Mouse (Mus musculus) neural tube, embryonic 15.5 days (tissue): ENCODE results near the gene Nipsnap3a. TPM values are rescaled to one million over a fixed set of nuclear protein-coding genes. Genes with fewer than 3 reads are reported as not detected.

ENCODE experiments used
- ATAC-seq: fragments of 200-750 bp; cut with Nextera tagmentation; 2 replicates; pipeline ENCODE4 v1.8.0; 2017; ENCODE audit warnings: mild to moderate bottlenecking, moderate TSS enrichment, moderate library complexity; ENCODE audit not compliant: low FRiP score
- H3K27ac ChIP-seq: fragments of 300-500 bp; sonication (generic); replicated peaks from 2 replicates; pipeline ENCODE4 v1.5.1; 2015; ENCODE audit warnings: mild to moderate bottlenecking, inconsistent platforms
- H3K27me3 ChIP-seq: fragments of 300-500 bp; sonication (generic); replicated peaks from 2 replicates; pipeline ENCODE4 v1.6.1; 2015; ENCODE audit warnings: inconsistent platforms
- H3K36me3 ChIP-seq: fragments of 300-500 bp; sonication (generic); 2 replicates; pipeline ENCODE4 v1.6.1; 2015; ENCODE audit warnings: inconsistent platforms
- H3K4me1 ChIP-seq: fragments of 300-500 bp; sonication (generic); 2 replicates; pipeline ENCODE4 v1.6.1; 2015; ENCODE audit warnings: inconsistent platforms
- H3K4me2 ChIP-seq: fragments of 300-500 bp; sonication (generic); 2 replicates; pipeline ENCODE4 v1.6.1; 2015; ENCODE audit warnings: inconsistent platforms, mild to moderate bottlenecking, moderate library complexity
- H3K4me3 ChIP-seq: fragments of 300-500 bp; sonication (generic); replicated peaks from 2 replicates; pipeline ENCODE4 v1.5.1; 2015; ENCODE audit warnings: mild to moderate bottlenecking, inconsistent platforms
- H3K9ac ChIP-seq: fragments of 300-500 bp; sonication (generic); replicated peaks from 2 replicates; pipeline ENCODE4 v1.6.1; 2015; ENCODE audit warnings: mild to moderate bottlenecking, inconsistent platforms
- H3K9me3 ChIP-seq: fragments of 300-500 bp; sonication (generic); replicated peaks from 2 replicates; pipeline ENCODE4 v1.6.1; 2016; ENCODE audit warnings: inconsistent platforms
- WGBS: fragments of 180-500 bp; shearing (Covaris S2); methylation state at CpG from one replicate; pipeline ENCODE4 v1.1.7; 2015; ENCODE audit warnings: mixed read lengths; 5-methylcytosine and 5-hydroxymethylcytosine counted together
- polyA plus RNA-seq: library from polyadenylated mRNA; unstranded; fragments of >200 nt; fragmentation: Nextera tagmentation; extraction: Ambion mirVana; gene quantifications from 2 replicates; pipeline ENCODE4 v1.2.1, GENCODE M21; 2015

Nipsnap3a gene
- polyA plus RNA-seq = not detected in 2 replicates

DNA sequence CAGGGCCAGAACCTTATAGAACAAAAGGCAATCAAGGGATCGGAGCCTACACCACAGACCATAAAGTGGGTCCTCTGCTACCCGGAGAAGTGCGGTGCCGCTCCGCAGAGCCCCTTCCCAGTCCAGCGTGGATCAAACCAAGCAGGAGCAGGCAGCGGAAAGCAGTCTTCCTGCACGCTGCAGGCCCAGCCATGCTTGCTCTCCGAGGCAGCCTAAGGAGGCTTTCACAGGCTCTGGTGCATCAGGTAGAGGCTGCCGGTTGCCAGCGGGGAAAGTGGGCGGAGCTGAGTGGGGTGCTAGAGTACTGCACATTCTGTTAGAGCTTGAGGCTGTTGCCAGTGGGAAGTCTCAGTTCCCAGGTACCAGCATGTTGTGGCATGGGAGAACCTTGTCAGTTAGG lies at the start of gene Nipsnap3a:
TSS of gene Nipsnap3a (plus strand) at position 25 of the 400 bp plus-strand sequence.
- Histone ChIP-seq H3K27ac (no peak within 1 kb of the TSS), H3K4me2 (peak within 1 kb of the TSS; percentile 43), H3K9ac (no peak within 1 kb of the TSS), H3K9me3 (no peaks in the 10 kb centered on the region), H3K4me3 (no peak within 1 kb of the TSS; the same call in 1 of the 2 replicates), H3K4me1 (peaks cover 4% of the 10 kb centered on the region; the same call in 1 of the 2 replicates), H3K36me3 (no peaks in the 10 kb centered on the region), H3K27me3 (no peaks in the 10 kb centered on the region)
- WGBS = 29% methylated on average over 12 of the region's 12 CpGs
- no peak for ATAC-seq

GRCm38 (mm10) chr4:52946665-52947064 lies 42.4 kb upstream of the Nipsnap3a start:
- ATAC-seq = no peak
- Histone ChIP-seq H3K9me3 (no peaks in the 10 kb centered on the region), H3K36me3 (no peaks in the 10 kb centered on the region), H3K27me3 (no peaks in the 10 kb centered on the region), H3K27ac (no peak overlapping the region), H3K9ac (no peak overlapping the region), H3K4me1 (no peaks in the 10 kb centered on the region), H3K4me3 (no peak overlapping the region), H3K4me2 (no peak overlapping the region)

- no peaks in the 10 kb centered on the region for H3K36me3 ChIP-seq
- H3K27me3 ChIP-seq = no peaks in the 10 kb centered on the region
- no peak overlapping the region for H3K4me2 ChIP-seq
- H3K9ac ChIP-seq = no peak overlapping the region
- no peaks in the 10 kb centered on the region for H3K4me1 ChIP-seq
- H3K27ac ChIP-seq = no peak overlapping the region
- ATAC-seq = no peak
- no peak overlapping the region for H3K4me3 ChIP-seq
- 75% methylated on average over 2 of the region's 2 CpGs for WGBS
- no peaks in the 10 kb centered on the region for H3K9me3 ChIP-seq
Measured at GRCm38 (mm10) chr4:52949005-52949404, 40.1 kb upstream of the Nipsnap3a start.

GRCm38 (mm10) chr4:52958693-52959092 lies 30.4 kb upstream of the Nipsnap3a start:
- H3K4me1 ChIP-seq = no peaks in the 10 kb centered on the region
- H3K36me3 ChIP-seq = no peaks in the 10 kb centered on the region
- 26% methylated on average over 4 of the region's 4 CpGs for WGBS
- peak; percentile 61; the same call in 1 of the 2 replicates for ATAC-seq
- H3K4me3 ChIP-seq = no peak overlapping the region
- no peak overlapping the region for H3K27ac ChIP-seq
- H3K4me2 ChIP-seq = no peak overlapping the region
- H3K27me3 ChIP-seq = no peaks in the 10 kb centered on the region
- H3K9me3 ChIP-seq = no peaks in the 10 kb centered on the region
- no peak overlapping the region for H3K9ac ChIP-seq

- Histone ChIP-seq H3K4me1 (no peaks in the 10 kb centered on the region), H3K9me3 (no peaks in the 10 kb centered on the region), H3K4me3 (no peak within 1 kb of the TSS), H3K9ac (no peak within 1 kb of the TSS), H3K4me2 (no peak within 1 kb of the TSS), H3K36me3 (no peaks in the 10 kb centered on the region), H3K27ac (no peak within 1 kb of the TSS), H3K27me3 (no peaks in the 10 kb centered on the region)
- ATAC-seq = no peak
Measured at GRCm38 (mm10) chr4:52964247-52964646, 24.8 kb upstream of the Nipsnap3a start, which contains the start of gene Olfr270. Gene Olfr270, plus strand, starts transcription at chr4:52964547.

- no peak overlapping the region for H3K9ac ChIP-seq
- 73% methylated on average over 2 of the region's 2 CpGs for WGBS
- H3K36me3 ChIP-seq = no peaks in the 10 kb centered on the region
- H3K27me3 ChIP-seq = no peaks in the 10 kb centered on the region
- H3K27ac ChIP-seq = no peak overlapping the region
- no peak overlapping the region for H3K4me3 ChIP-seq
- H3K4me1 ChIP-seq = peaks cover 4% of the 10 kb centered on the region; the same call in 1 of the 2 replicates
- no peaks in the 10 kb centered on the region for H3K9me3 ChIP-seq
- no peak for ATAC-seq
- no peak overlapping the region for H3K4me2 ChIP-seq
Measured at GRCm38 (mm10) chr4:52985216-52985615, 3.9 kb upstream of the Nipsnap3a start.

GRCm38 (mm10) chr4:52986266-52986665 lies 2.8 kb upstream of the Nipsnap3a start:
- peaks cover 4% of the 10 kb centered on the region; the same call in 1 of the 2 replicates for H3K4me1 ChIP-seq
- ATAC-seq = no peak
- 87% methylated on average over 2 of the region's 2 CpGs for WGBS

GRCm38 (mm10) chr4:52999449-52999848 lies 10.4 kb downstream of the Nipsnap3a start:
- H3K36me3 ChIP-seq = no peaks in the 10 kb centered on the region
- H3K4me2 ChIP-seq = no peak overlapping the region
- H3K4me1 ChIP-seq = no peaks in the 10 kb centered on the region
- no peak for ATAC-seq
- no peak overlapping the region for H3K9ac ChIP-seq
- H3K9me3 ChIP-seq = no peaks in the 10 kb centered on the region
- WGBS = 92% methylated on average over 6 of the region's 6 CpGs
- H3K4me3 ChIP-seq = no peak overlapping the region
- no peak overlapping the region for H3K27ac ChIP-seq
- no peaks in the 10 kb centered on the region for H3K27me3 ChIP-seq

More at GRCm38 (mm10) chr4:52986266-52986665, 2.8 kb upstream of the Nipsnap3a start:
- Histone ChIP-seq H3K27ac (no peak overlapping the region), H3K9me3 (no peaks in the 10 kb centered on the region), H3K4me2 (no peak overlapping the region), H3K4me3 (no peak overlapping the region), H3K36me3 (no peaks in the 10 kb centered on the region), H3K9ac (no peak overlapping the region), H3K27me3 (no peaks in the 10 kb centered on the region)

GRCm38 (mm10) chr4:53000154-53000553 lies 11.1 kb downstream of the Nipsnap3a start:
- Histone ChIP-seq H3K4me1 (no peaks in the 10 kb centered on the region), H3K9ac (no peak overlapping the region), H3K36me3 (no peaks in the 10 kb centered on the region), H3K27me3 (no peaks in the 10 kb centered on the region), H3K4me2 (no peak overlapping the region), H3K9me3 (no peaks in the 10 kb centered on the region), H3K27ac (no peak overlapping the region), H3K4me3 (no peak overlapping the region)
- ATAC-seq = no peak
- 91% methylated on average over 8 of the region's 8 CpGs for WGBS

- Histone ChIP-seq H3K27ac (no peak overlapping the region), H3K9ac (no peak overlapping the region), H3K4me3 (no peak overlapping the region), H3K4me1 (peaks cover 12% of the 10 kb centered on the region), H3K9me3 (no peaks in the 10 kb centered on the region), H3K4me2 (no peak overlapping the region), H3K36me3 (no peaks in the 10 kb centered on the region), H3K27me3 (no peaks in the 10 kb centered on the region)
- ATAC-seq = no peak
- WGBS = 72% methylated on average over 4 of the region's 4 CpGs
Measured at GRCm38 (mm10) chr4:53009183-53009582, 20.1 kb downstream of the Nipsnap3a start.

DNA sequence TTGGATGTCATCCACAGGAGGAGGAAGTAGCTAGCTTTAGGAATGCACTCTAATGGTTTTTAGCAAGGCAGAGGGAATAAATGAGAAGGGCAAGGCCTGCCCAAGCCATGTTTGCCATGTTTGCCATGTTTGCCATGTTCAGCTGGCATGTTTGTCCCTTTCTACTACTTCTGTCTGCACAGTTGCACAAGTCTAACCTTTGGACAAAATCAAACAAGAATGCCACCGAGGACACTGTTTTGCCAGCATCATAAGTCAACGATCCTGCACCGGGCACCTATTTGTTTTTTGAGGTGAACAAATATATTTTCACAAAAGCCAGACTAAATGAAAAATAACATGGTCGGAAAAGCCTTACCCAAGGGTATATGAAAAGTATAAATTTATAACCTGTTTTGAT lies 20.8 kb downstream of the Nipsnap3a start:
- WGBS = 92% methylated on average over 4 of the region's 4 CpGs
- no peak overlapping the region for H3K4me3 ChIP-seq
- H3K9me3 ChIP-seq = no peaks in the 10 kb centered on the region
- no peak overlapping the region for H3K27ac ChIP-seq
- no peak for ATAC-seq
- H3K27me3 ChIP-seq = no peaks in the 10 kb centered on the region
- 0 out of 2 replicates have a peak, but pooled peaks cover 1% of the 10 kb centered on the region for H3K36me3 ChIP-seq
- H3K4me1 ChIP-seq = peaks cover 12% of the 10 kb centered on the region
- H3K4me2 ChIP-seq = no peak overlapping the region
- no peak overlapping the region for H3K9ac ChIP-seq

DNA sequence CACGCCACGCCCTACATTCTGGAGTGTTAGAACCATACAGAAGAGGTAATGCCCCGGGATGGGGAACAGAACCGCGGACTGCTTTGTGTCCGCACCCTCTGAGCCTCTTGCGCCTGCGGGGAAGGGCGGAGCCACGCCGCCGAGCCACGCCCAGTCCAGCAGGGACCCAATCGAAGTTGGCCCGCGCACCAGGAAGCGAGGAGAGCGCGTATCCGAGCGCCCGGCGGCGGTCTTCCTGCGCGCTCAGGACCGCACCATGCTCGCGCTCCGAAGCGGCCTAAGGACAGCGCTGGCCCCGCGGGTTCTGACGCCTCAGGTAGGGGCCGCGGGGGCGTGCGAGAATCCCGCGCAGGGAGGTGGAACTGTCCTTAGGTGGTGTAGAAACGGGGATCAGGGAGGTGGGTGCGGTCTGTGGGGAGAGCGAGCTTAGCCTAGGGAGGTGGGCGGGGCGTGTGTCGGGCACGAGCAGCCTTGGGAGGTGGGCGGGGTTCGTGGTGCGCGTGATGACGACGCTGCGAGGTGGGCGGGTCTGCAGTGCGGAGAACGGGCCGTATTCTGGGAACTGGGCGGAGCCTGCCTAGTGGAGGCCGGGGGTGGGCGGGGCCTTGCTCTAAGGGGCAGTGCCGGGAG lies 22.8 kb downstream of the Nipsnap3a start, which contains the start of gene Nipsnap3b:
TSS of gene Nipsnap3b (plus strand) at position 149 of the 630 bp plus-strand sequence.
- H3K9ac ChIP-seq = peak within 1 kb of the TSS; percentile 84
- peak within 1 kb of the TSS; percentile 90 for H3K27ac ChIP-seq
- H3K4me2 ChIP-seq = peak within 1 kb of the TSS; percentile 55
- peak; percentile 96 for ATAC-seq
- no peaks in the 10 kb centered on the region for H3K9me3 ChIP-seq
- H3K4me1 ChIP-seq = peaks cover 12% of the 10 kb centered on the region
- H3K36me3 ChIP-seq = peaks cover 17% of the 10 kb centered on the region
- H3K4me3 ChIP-seq = peak within 1 kb of the TSS; percentile 86
- under 1% methylated on average over 63 of the region's 63 CpGs for WGBS
- H3K27me3 ChIP-seq = no peaks in the 10 kb centered on the region
